Mouse (Mus musculus) yolk sac, embryonic 10.5 days (tissue): ENCODE data around the gene Ralgps2.

Experiments
- DNase-seq: peaks from one replicate; pipeline ENCODE4 v3.0.0-alpha.2; 2017; ENCODE audit warnings: low spot score

Ralgps2 gene

GRCm38 (mm10) chr1:156901689-156902088 is 37.7 kb downstream of the Ralgps2 start:
- no peak for DNase-seq

GRCm38 (mm10) chr1:156891561-156891960 is 47.9 kb downstream of the Ralgps2 start:
- no peak for DNase-seq

GRCm38 (mm10) chr1:156888830-156889229 is 50.6 kb downstream of the Ralgps2 start:
- DNase-seq = no peak

GRCm38 (mm10) chr1:156885879-156886278 is 53.5 kb downstream of the Ralgps2 start:
- no peak for DNase-seq

GRCm38 (mm10) chr1:156884782-156885181 is 54.6 kb downstream of the Ralgps2 start:
- DNase-seq = no peak

GRCm38 (mm10) chr1:156870616-156871015 is 68.8 kb downstream of the Ralgps2 start:
- DNase-seq = no peak

GRCm38 (mm10) chr1:156870028-156870427 is 69.4 kb downstream of the Ralgps2 start:
- no peak for DNase-seq

- no peak for DNase-seq
Observed at GRCm38 (mm10) chr1:156864240-156864639, 75.2 kb downstream of the Ralgps2 start.

- DNase-seq = no peak
Observed at GRCm38 (mm10) chr1:156863726-156864125, 75.7 kb downstream of the Ralgps2 start.

GRCm38 (mm10) chr1:156861475-156862043 is 77.9 kb downstream of the Ralgps2 start:
- no peak for DNase-seq

- DNase-seq = no peak
Observed at GRCm38 (mm10) chr1:156860266-156860665, 79.2 kb downstream of the Ralgps2 start.

GRCm38 (mm10) chr1:156859711-156860250 is 79.6 kb downstream of the Ralgps2 start:
- no peak for DNase-seq

- DNase-seq = no peak
Observed at GRCm38 (mm10) chr1:156859156-156859555, 80.3 kb downstream of the Ralgps2 start.

- no peak for DNase-seq
Observed at GRCm38 (mm10) chr1:156856666-156857065, 82.8 kb downstream of the Ralgps2 start.

GRCm38 (mm10) chr1:156854558-156854957 is 84.9 kb downstream of the Ralgps2 start:
- DNase-seq = no peak

GRCm38 (mm10) chr1:156852872-156853271 is 86.6 kb downstream of the Ralgps2 start:
- no peak for DNase-seq

GRCm38 (mm10) chr1:156852409-156852808 is 87.0 kb downstream of the Ralgps2 start:
- no peak for DNase-seq

GRCm38 (mm10) chr1:156847098-156847497 is 92.3 kb downstream of the Ralgps2 start:
- no peak for DNase-seq

GRCm38 (mm10) chr1:156841625-156842339 is 97.6 kb downstream of the Ralgps2 start:
- DNase-seq = no peak

- DNase-seq = peak; percentile 65
Observed at GRCm38 (mm10) chr1:156838695-156839094, 100.7 kb downstream of the Ralgps2 start.

GRCm38 (mm10) chr1:156838177-156838576 is 101.2 kb downstream of the Ralgps2 start, which contains the start of gene Angptl1:
TSS of gene Angptl1 (plus strand) at chr1:156838562.
- DNase-seq = no peak

- no peak for DNase-seq
Observed at GRCm38 (mm10) chr1:156819236-156819635, 120.2 kb downstream of the Ralgps2 start.

GRCm38 (mm10) chr1:156813485-156813884 is 125.9 kb downstream of the Ralgps2 start:
- peak; percentile 44 for DNase-seq
